Mouse (Mus musculus) bone marrow, adult 2 months (tissue): ENCODE results near the gene Setd1b.

ENCODE experiments used
- CTCF ChIP-seq: fragments of 200-500 bp; IDR thresholded peaks from 2 replicates; pipeline ENCODE4 v1.5.1; 2011; ENCODE audit warnings: low read length, control low read depth; ENCODE audit not compliant: control insufficient read depth, insufficient read depth
- POLR2A ChIP-seq: fragments of 200-500 bp; IDR thresholded peaks from 2 replicates; pipeline ENCODE4 v1.6.1; 2011; ENCODE audit warnings: low read depth, mild to moderate bottlenecking, control low read depth, low read length, borderline replicate concordance; ENCODE audit not compliant: control insufficient read depth

GRCm38 (mm10) chr5:123118826-123119225, 23.2 kb upstream of the Setd1b start:
- TF ChIP-seq POLR2A: no peak
- no peak for TF ChIP-seq CTCF
